Mouse (Mus musculus) stomach, embryonic 14.5 days (tissue): ENCODE measurements at regions not wholly inside any gene's neighbourhood (a gene's known extent, or its start where the extent isn't known, plus 50 kb on each side); places are given as distances from the start of the nearest gene placed in this dataset.
A peak's percentile ranks its signal among the peaks of the same experiment; 100 is the strongest.

Experiments used
- ATAC-seq: fragments of 200-750 bp; cut with Nextera tagmentation; 2 replicates; pipeline ENCODE4 v1.8.0; 2017; ENCODE audit warnings: low read depth, moderate TSS enrichment; ENCODE audit not compliant: insufficient number of reproducible peaks, insufficient read depth, low FRiP score
- H3K27ac ChIP-seq: fragments of 300-500 bp; sonication (generic); 2 replicates; pipeline ENCODE4 v1.5.1; 2014; ENCODE audit warnings: mild to moderate bottlenecking, low read length, moderate library complexity, mixed read lengths
- H3K27me3 ChIP-seq: fragments of 300-500 bp; sonication (generic); 2 replicates; pipeline ENCODE4 v1.6.1; 2014; ENCODE audit warnings: low read length, control low read depth, mixed read lengths; ENCODE audit not compliant: control insufficient read depth, insufficient read depth
- H3K36me3 ChIP-seq: fragments of 300-500 bp; sonication (generic); 2 replicates; pipeline ENCODE4 v1.6.1; 2014; ENCODE audit warnings: mild to moderate bottlenecking, control low read depth, low read length, moderate library complexity, mixed read lengths; ENCODE audit not compliant: control insufficient read depth, insufficient read depth
- H3K4me1 ChIP-seq: fragments of 300-500 bp; sonication (generic); 2 replicates; pipeline ENCODE4 v1.6.1; 2014; ENCODE audit warnings: low read length, control low read depth, mixed read lengths; ENCODE audit not compliant: control insufficient read depth, insufficient read depth
- H3K4me2 ChIP-seq: fragments of 300-500 bp; sonication (generic); replicated peaks from 2 replicates; pipeline ENCODE4 v1.6.1; 2014; ENCODE audit warnings: low read depth, low read length, control low read depth
- H3K4me3 ChIP-seq: fragments of 300-500 bp; sonication (generic); 2 replicates; pipeline ENCODE4 v1.5.1; 2014; ENCODE audit warnings: low read depth, low read length, control low read depth
- H3K9ac ChIP-seq: fragments of 300-500 bp; sonication (generic); replicated peaks from 2 replicates; pipeline ENCODE4 v1.6.1; 2014; ENCODE audit warnings: low read depth, mild to moderate bottlenecking, control low read depth, low read length, moderate library complexity, mixed read lengths
- H3K9me3 ChIP-seq: fragments of 300-500 bp; sonication (generic); 2 replicates; pipeline ENCODE4 v1.6.1; 2016; ENCODE audit warnings: low read depth, low read length, control low read depth; ENCODE audit not compliant: control insufficient read depth
- WGBS: fragments of 180-500 bp; shearing (Covaris S2); extraction: QIAGEN DNeasy Blood & Tissue Kit; methylation state at CpG from one replicate; pipeline ENCODE4 v1.1.7; 2014; 5-methylcytosine and 5-hydroxymethylcytosine counted together

DNA sequence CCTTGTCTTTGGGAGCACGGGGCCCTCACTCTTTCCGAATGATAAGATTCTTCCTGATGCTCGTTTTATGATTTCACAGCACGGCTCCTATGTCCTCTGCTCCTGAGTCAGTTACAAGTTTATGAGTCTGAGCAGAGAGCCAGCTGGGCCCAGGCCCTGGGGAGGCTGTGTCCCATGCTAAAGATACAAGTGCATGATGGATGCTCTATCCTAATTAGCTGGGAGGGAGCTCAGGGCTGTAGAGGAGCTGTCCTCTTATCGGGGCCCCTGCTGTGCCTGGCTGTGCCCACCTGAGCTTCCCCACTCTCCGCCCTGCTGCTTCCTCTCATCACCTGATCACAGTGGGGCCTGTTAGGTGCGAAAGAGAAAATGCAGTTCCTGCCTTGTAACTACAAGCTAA is 65.3 kb upstream of the Slc35c1 start:
- no peaks in the 10 kb centered on the region for H3K4me1 ChIP-seq
- H3K27me3 ChIP-seq, result no peaks in the 10 kb centered on the region
- no peak overlapping the region for H3K27ac ChIP-seq
- H3K9ac ChIP-seq, result no peak overlapping the region
- H3K9me3 ChIP-seq, result no peaks in the 10 kb centered on the region
- no peaks in the 10 kb centered on the region for H3K36me3 ChIP-seq
- WGBS, result 62% methylated on average over 7 of the region's 7 CpGs
- ATAC-seq, result no peak
- H3K4me3 ChIP-seq, result no peak overlapping the region
- H3K4me2 ChIP-seq, result no peak overlapping the region

GRCm38 (mm10) chr2:92525062-92525623 is 64.8 kb upstream of the Slc35c1 start:
- Histone ChIP-seq H3K4me1 (no peaks in the 10 kb centered on the region), H3K27ac (no peak overlapping the region), H3K4me3 (no peak overlapping the region), H3K9me3 (no peaks in the 10 kb centered on the region), H3K27me3 (no peaks in the 10 kb centered on the region), H3K36me3 (no peaks in the 10 kb centered on the region), H3K4me2 (no peak overlapping the region), H3K9ac (no peak overlapping the region)
- WGBS, result 79% methylated on average over 10 of the region's 10 CpGs
- no peak for ATAC-seq

- no peak overlapping the region for H3K4me3 ChIP-seq
- no peaks in the 10 kb centered on the region for H3K36me3 ChIP-seq
- no peaks in the 10 kb centered on the region for H3K4me1 ChIP-seq
- H3K27ac ChIP-seq, result no peak overlapping the region
- H3K9ac ChIP-seq, result no peak overlapping the region
- no peak for ATAC-seq
- WGBS, result 89% methylated on average over 9 of the region's 9 CpGs
- no peaks in the 10 kb centered on the region for H3K27me3 ChIP-seq
- no peaks in the 10 kb centered on the region for H3K9me3 ChIP-seq
- H3K4me2 ChIP-seq, result no peak overlapping the region
Measured at GRCm38 (mm10) chr2:92524346-92524905, 64.1 kb upstream of the Slc35c1 start.

DNA sequence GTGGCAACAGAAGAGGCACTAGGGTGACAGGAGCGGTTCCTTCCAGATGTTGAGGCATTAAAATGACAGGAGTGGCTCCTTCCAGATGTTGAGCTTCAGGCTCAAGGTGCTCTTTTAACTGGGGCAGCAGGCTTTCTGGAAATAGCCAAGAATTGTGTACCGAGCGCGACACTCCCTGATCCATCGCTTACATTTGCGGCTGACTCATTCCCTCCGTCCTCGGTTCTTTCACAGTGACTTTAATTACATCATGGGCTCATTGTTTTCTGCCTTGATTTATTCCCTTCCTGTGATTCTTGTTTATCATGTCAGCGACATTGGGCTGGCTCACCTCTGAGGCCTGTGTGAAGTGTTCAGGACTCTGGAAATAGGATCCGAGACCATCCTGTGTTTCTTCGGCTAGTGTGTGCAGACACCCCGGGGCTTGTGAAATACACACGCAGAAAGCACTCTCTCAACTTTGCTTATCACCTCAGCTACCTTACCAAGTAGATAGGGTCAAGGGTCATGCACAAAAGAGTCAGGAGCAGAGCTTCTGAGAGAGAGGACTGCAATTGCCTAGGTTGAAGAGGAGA is 63.1 kb upstream of the Slc35c1 start:
- no peak overlapping the region for H3K4me2 ChIP-seq
- 0 out of 2 replicates have a peak overlapping the region, but pooled peaks have one; percentile 21 for H3K27ac ChIP-seq
- H3K27me3 ChIP-seq, result no peaks in the 10 kb centered on the region
- no peak overlapping the region for H3K9ac ChIP-seq
- no peaks in the 10 kb centered on the region for H3K9me3 ChIP-seq
- H3K36me3 ChIP-seq, result no peaks in the 10 kb centered on the region
- no peak overlapping the region for H3K4me3 ChIP-seq
- ATAC-seq, result no peak
- H3K4me1 ChIP-seq, result no peaks in the 10 kb centered on the region
- 51% methylated on average over 13 of the region's 13 CpGs for WGBS

GRCm38 (mm10) chr2:92521527-92521926 is 61.2 kb upstream of the Slc35c1 start:
- H3K27ac ChIP-seq, result no peak overlapping the region

GRCm38 (mm10) chr2:92519396-92519795 is 59.1 kb upstream of the Slc35c1 start:
- no peak overlapping the region for H3K27ac ChIP-seq
- no peaks in the 10 kb centered on the region for H3K9me3 ChIP-seq
- no peak overlapping the region for H3K4me2 ChIP-seq
- no peaks in the 10 kb centered on the region for H3K4me1 ChIP-seq
- H3K36me3 ChIP-seq, result no peaks in the 10 kb centered on the region
- no peak for ATAC-seq
- H3K27me3 ChIP-seq, result no peaks in the 10 kb centered on the region
- no peak overlapping the region for H3K4me3 ChIP-seq
- no peak overlapping the region for H3K9ac ChIP-seq
- 83% methylated on average over 8 of the region's 8 CpGs for WGBS

More at GRCm38 (mm10) chr2:92521527-92521926, 61.2 kb upstream of the Slc35c1 start:
- H3K9me3 ChIP-seq, result no peaks in the 10 kb centered on the region
- H3K36me3 ChIP-seq, result no peaks in the 10 kb centered on the region
- H3K4me3 ChIP-seq, result no peak overlapping the region
- no peak overlapping the region for H3K9ac ChIP-seq
- H3K4me2 ChIP-seq, result no peak overlapping the region
- WGBS, result 72% methylated on average over 8 of the region's 8 CpGs
- ATAC-seq, result no peak
- no peaks in the 10 kb centered on the region for H3K27me3 ChIP-seq
- no peaks in the 10 kb centered on the region for H3K4me1 ChIP-seq

- H3K4me1 ChIP-seq, result no peaks in the 10 kb centered on the region
- no peak overlapping the region for H3K27ac ChIP-seq
- no peak overlapping the region for H3K4me3 ChIP-seq
- H3K4me2 ChIP-seq, result no peak overlapping the region
- ATAC-seq, result no peak
- 73% methylated on average over 8 of the region's 8 CpGs for WGBS
- no peaks in the 10 kb centered on the region for H3K27me3 ChIP-seq
- H3K36me3 ChIP-seq, result no peaks in the 10 kb centered on the region
- H3K9ac ChIP-seq, result no peak overlapping the region
- H3K9me3 ChIP-seq, result no peaks in the 10 kb centered on the region
Measured at GRCm38 (mm10) chr2:92518891-92519290, 58.6 kb upstream of the Slc35c1 start.

- Histone ChIP-seq H3K36me3 (no peaks in the 10 kb centered on the region), H3K27ac (no peak overlapping the region), H3K4me1 (no peaks in the 10 kb centered on the region), H3K9me3 (no peaks in the 10 kb centered on the region), H3K4me2 (no peak overlapping the region), H3K27me3 (no peaks in the 10 kb centered on the region), H3K4me3 (no peak overlapping the region), H3K9ac (no peak overlapping the region)
- WGBS, result 52% methylated on average over 6 of the region's 6 CpGs
- no peak for ATAC-seq
Measured at GRCm38 (mm10) chr2:92514961-92515360, 54.6 kb upstream of the Slc35c1 start.
